Mouse (Mus musculus) granulocyte monocyte progenitor cell, adult 5-6 weeks (primary cell): ENCODE measurements around the gene Begain. TPM values are rescaled to one million over a fixed set of nuclear protein-coding genes. Genes with fewer than 3 reads are reported as not detected.

ENCODE experiments used
- ATAC-seq: replicated peaks from 2 replicates; pipeline ENCODE4 v1.8.0; 2016; ENCODE audit warnings: mild to moderate bottlenecking, moderate TSS enrichment, inconsistent platforms; ENCODE audit not compliant: poor library complexity, severe bottlenecking
- total RNA-seq, 2 experiments: library from RNA; stranded (forward) in 1 of 2; stranded (reverse) in 1 of 2; fragments of 200-712, 200-1000 nt in 1 of 2; fragments of >200 nt in 1 of 2; fragmentation: Nextera tagmentation in 1 of 2; gene quantifications; 2 replicates each; pipeline ENCODE4 v1.2.3; 2014 to 2017

The Begain gene
- total RNA-seq (2014; fragmentation: Nextera tagmentation) (0.47 TPM in 1 of 2 replicates, not detected in the other), total RNA-seq (2017) (not detected in 2 replicates)

DNA sequence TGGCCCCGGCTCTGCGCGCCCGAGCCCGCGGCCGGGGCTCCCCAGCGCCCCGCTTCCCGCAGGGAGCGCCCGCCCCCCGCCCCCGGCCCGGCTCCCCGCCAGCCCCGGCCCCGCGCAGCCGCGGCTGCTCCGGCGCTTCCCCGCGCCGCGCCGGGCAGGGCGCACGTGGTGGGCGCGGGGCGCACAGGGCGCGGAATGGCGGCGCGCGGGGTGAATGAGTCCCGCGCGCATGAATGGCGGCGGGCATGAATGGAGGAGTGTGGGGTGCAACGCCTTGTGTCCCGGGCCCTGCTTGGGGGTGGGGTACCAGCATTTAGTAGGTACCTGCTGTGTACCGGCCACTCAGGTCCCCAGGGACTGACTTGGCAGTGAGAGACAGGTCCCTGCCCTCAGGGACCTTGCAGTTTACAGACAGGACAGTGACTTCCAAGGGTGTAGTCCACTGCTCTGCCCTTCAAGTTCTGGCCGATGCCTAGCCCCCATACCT is at the start of gene Begain:
TSS of gene Begain (minus strand) at position 51 of the 487 bp plus-strand sequence.
- ATAC-seq: peak; percentile 21; the same call in 1 of the 2 replicates

DNA sequence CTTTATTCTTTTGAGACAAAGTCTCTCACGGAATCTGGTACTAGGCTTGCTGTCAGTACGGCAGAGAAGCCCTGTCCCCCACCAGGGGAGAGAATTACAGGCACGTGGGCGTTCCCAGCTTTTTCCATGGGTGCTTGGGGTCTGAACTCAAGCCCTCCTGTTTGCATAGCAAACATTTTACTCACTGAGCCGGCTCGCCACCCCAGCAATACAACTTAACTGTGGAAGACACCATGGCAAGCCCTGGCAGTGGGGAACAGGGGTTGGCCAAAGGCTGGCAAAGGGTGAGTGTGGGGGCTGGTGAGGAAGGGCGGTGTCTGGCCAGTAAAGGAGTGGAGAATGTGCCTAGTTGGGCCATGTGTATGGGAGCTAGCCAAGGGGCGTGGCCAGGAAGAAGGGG is 47.7 kb upstream of the Begain start:
- no peak for ATAC-seq

DNA sequence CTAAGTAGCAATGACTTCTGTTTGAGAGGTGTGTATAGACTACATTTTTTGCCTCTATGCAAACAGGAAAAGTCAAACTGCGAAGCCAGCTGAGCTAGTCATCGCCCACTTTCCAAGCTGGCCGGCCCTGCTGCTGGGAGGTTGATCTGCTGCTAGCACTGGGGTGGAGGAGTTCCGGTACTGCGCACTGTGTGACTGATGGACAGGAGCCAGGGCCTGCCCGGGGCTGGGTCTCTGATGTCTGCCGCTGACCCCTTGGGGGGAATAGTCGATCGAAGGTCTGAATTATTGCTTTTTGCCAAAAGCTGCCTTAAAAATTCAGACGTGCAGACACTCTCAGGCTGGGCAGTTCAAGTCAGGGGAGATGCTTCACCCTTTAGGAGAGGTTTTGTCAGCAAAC is 47.1 kb upstream of the Begain start:
- no peak for ATAC-seq

DNA sequence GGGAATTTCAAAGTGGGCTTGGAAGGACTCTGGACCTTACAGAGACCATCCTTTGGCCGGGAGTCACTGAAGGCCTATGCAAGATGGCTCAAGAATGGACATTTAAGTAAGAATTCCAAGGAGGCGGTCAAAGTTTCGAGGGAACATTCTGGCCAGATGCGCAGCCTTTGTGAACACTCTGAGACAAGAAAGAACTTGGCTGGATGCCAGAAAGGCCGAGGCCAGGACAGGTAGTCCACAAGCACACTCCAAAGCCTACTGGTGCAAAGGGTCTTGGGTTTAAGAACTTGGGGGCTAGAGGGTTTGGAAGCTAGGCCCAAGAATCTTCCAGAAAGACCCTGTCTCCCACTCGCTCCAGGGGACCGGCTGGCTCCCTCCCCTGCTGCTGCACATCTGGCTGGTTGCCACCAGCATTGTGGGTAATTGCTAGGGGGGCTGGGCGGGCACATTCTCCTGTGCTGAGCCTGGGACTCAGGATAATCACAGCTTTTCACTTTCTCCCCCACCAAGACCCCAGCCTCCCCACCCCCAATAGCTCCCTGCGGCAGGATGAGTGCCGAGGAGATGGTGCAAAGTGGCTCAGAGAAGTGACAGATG is 45.1 kb upstream of the Begain start:
- ATAC-seq: no peak

DNA sequence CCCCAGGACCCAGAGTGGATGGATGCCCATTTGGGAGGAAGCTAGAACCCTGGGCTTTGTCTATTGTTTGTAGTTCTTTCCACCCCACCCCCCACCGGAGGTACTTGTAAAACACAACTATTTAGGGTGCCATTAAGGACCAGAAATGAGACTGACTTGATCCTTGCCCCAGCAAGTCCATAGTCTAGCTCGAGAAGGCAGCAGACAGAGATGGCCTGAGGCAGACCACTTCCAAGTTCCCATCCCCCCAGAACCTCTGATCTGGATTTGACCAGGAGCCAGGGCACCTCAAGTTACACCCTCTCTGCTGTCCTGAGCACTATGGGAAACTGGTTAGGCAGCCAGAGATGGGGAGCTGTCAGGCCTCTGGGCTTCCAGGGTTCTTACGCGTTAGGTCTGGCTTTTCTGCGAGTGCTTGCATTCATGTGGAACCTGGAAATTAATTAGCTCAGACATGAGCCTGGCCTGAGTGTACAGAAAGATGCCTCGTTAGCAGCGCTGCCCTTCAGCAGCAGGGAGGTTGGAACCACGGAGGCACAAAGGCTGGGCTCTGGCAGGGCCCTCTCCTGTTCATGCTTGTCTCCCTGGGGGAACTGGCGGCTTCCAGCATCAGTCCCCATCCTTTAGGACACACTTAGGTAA is 44.5 kb upstream of the Begain start:
- no peak for ATAC-seq

DNA sequence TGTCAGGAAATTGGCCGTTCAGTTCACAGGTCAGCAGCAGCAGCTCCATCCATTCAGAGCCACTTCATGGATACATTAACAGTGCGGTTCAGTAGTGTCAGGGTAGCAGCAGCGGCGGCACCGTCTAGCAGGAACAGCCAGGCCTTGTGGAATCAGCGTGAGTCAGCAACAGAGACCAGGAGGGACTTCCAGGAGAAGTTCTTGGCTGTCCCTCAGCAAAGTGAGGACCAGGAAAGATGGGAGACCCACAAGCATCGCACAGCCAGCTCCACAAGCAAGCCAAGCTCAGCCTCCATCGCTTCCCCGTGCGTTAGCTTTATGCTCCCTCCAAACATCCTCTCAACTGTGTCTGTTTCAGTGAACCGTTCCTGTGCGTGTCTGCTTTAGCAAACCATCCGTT is 40.9 kb upstream of the Begain start:
- ATAC-seq: no peak

DNA sequence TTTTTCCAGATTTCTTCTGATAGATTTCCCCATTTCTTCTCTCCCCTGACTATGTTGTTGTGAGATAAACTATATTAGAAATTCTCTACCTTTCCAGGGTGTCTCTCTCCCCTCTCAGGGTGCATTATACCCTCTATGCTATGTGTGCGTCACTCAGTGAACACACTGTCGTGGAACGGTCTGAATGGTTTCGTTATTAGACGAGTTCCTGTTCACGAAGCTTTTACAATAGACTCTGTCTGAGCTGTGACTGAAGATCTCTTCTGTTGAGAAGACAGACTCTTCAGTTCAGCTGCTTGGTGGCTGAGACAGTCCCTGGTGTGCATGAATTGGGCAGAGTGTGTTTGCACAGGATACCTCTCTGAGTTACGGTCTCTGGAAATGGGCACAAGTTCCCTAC is 32.4 kb upstream of the Begain start:
- no peak for ATAC-seq

DNA sequence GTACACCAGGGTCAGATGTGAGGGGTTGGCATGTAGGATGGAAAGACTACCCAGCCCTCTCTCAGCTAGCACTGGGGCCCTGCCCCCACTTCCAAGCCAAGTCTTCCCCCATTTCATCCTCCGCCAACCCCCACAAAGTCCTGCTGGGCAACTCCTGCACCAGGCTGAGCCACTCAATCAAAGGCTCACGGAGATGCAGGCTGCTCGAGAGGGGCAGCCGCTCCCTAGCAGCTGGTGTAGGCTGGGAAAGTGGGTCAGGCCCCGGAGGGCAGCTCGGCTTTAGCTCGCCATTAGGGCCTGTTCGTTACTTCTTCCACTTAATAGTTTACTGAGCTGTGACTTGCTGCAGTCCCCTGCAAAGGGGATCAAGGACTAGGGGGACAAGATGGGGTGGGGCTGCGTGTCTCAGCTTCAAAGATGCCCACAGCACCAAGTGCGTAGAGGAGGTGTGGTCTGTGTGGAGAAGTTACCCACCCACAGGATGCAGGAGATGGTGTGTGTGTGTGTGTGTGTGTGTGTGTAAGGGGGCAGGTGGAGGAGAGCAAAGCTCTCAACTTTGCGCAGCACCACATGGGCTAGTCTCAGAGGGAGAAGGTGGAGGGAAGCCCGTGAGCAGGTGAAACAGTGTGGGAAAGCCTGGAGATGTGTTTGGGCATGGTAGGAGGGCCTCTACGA is 22.6 kb upstream of the Begain start:
- no peak for ATAC-seq

DNA sequence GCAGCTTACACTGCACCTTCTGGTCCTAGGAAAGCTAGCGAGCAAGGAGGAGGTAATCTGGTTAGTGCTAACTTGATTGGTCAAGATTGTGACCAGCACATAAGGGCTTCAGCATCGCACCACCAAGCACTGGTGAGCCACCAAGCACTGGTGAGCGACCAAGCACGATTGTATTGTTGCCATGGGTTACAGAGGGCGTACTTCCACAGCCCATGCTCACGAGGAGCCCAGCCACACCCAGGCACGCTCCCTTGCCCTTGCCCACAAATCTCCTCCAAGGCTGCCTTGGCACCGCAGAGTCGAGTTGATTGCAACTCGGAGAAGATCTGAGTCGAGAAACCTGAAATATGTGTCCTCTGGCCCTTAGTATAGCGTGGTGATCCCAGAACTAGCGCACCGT is 22.0 kb upstream of the Begain start:
- no peak for ATAC-seq

DNA sequence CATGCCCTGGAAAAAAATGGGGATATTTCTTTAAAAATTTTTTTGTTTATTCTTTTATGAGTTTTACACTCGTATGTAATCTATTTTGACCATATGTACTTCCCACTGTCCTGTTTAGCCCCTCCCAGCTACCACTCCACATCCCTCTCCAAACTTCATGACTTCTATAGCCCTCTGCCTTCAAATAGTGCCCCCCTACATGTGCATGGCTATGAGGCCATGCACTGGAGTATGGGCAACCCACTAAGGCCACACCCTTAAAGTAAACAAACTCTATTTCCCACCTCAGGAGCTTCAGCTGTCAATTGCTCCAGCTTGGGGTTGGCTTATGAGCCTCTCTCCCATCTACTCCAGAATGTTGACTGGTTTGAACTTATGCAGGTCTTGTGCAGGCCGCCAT is 18.1 kb upstream of the Begain start:
- no peak for ATAC-seq

DNA sequence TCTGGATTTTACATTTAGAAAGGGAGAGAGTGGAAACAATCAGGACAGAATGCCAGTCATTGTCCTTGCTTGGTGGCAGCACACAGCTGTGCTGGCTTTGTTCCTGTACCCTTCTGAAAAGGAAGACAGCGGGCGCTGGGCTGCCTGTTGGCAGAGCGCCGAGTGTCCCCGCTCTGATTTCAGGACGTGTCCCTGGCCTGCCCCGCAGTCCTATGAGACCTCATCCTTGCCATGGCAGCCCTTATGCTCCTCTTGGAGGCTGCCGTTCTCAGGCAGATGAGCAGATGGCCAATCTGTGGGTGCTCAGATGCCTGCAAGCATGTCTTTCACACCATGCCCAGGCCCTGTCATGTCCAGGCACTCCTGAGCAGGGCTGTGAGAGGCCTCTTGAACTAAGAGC is 17.7 kb upstream of the Begain start:
- no peak for ATAC-seq

DNA sequence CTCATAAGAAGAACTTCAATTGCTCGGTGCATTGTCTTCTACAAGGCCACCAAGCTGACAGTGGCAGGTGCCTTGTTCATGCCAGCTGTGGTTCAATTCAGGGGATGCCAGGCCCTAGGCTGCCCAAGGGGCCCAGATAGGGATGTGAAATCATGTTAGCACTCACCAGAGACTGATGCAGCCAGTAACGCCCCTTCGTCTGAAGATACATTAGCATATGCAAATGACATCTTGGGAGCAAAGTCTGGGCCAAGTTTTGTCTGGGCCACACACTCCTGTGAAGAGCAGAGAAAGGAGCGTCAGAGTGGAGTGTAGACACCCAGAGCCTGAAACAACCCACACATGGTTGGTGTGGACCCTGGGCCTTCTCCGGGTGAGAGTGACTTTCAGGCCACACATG is 17.0 kb upstream of the Begain start:
- ATAC-seq: no peak

DNA sequence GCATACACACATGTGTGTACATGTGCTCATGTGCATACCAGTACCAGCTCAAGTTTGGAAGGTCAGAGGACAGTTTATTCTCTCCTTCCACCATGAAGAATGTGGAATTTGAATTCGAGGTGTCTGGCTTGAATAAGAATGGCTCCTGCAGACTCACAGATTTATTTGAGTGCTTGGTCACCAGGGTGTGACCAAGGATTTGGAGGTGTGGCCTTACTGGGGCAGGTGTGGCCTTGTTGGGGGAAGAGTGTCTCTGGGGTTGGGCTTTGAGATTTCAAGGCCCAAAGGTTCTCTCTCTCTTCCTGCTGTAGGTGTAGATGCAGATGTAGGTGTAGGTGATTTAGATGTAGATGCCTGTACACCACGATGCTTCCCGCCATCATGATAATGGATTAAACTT is 15.5 kb upstream of the Begain start:
- no peak for ATAC-seq

DNA sequence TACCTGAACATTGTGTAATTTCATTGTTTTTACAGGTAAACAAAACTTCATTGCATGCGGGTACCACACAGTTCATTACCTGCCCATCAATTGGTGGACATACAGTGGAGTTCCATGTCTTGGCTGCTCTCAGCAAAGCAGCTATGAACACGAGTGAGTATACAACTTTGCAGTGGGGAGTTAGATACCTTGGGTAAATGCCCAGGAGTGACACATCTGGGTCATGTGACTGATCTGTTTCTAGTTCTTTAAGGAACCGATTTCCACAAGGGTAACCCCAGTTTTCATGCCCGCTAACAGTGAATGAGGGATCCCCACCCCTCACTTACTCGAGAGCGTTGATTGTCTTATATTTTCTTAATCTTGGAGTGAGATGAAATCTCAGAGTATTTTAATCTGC is 9.0 kb upstream of the Begain start:
- ATAC-seq: no peak

DNA sequence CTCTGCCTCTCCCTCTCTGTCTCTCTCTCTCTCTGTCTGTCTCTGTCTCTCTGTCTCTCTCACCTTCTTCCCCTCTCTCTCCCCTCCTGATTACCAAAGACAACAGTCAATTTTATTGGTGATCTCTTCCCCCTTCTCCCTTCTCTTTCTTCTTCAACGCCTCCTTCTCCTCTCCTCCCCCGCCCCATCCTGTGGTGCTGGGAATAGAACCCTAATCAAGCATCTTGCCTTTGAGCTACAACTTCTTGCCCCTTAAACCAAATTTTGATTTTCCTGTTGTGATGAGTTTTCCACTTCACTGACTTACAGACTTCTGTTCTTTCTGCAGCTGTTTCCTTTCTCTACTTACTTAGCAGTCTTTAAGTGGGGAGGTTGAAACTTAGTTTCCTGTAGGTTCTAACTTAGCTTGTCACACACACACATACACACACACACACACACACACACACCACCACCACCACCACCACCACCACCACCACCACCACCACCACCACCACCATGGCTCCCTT is 6.8 kb upstream of the Begain start:
- no peak for ATAC-seq

DNA sequence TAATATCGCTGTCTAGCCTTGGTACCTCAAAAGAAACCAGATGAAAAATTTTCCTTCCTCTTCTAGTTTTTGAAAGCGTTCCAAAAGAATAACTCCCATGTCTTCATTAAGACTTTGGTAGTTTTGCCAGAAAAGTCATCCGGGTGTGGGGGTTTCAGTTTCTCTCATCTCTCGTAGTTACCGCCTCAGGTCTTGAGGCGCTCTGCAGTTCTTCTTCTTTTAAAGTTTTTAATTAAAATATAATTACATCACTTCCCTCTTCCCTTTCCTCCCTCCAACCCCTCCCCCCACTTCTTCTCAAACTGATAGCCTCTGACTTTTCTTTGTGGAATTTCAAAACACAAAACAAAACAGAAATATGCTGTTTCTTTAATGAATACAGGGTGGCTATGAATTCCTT is 6.1 kb upstream of the Begain start:
- ATAC-seq: peak; percentile 40

DNA sequence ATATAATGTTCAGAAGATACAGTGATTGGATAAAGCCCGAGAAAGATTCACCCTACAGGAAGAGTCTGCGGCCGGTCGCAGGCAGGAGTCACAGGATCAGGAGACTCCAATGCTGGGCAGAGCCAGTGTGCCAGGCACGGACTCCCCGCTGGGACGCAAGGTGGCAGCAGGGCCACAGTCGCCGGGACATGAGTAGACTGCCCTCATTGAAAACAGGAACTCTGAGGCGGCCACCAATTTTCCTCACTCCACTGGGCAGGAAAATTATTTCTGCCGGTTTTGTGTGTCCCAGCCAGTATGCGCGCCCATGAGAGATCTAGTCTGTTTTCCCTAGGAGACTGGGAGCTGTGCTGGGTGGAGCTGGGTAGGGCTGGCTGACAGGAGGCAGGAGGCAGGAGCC is 3.2 kb upstream of the Begain start:
- peak; percentile 64 for ATAC-seq

DNA sequence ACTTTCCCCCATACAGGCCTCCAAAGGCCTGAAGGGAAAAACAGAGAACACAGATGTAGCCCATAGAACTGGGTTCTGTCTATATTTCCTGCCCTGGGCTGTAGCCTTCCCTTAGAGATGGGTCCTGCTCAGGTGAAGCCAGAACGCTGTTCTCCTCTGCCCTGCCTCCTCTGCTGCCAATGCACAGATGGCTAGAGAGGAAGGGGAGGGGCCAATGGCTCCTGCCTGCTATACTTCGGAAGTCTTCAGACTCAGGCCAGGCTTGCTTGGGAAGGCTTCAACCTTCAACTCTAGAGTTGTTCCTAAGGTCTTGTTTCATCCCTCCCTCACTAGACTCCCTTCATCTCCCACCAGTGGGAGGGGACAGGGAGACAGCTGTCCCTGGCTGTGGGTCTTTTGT is 1.7 kb upstream of the Begain start:
- ATAC-seq: no peak

DNA sequence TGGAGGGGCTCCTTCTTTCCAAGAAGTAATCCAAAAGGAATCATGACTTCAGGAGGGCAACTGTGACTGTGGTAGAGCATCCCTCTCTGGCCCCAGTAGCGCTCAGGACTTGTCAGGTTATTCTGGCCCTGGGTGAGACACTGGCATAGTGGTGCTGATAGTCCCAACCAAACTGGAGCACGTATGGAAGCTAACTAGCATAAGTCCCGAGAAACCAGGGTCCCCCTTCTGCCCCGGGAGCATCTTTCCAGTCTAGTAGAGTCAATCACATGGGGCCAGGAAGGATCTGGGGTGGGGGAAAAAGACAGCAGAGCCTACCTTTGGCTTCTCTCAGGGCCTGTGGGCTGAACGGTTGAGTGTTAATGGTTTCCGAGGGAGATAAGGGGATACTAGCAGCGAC is 721 bp upstream of the Begain start:
- ATAC-seq: no peak

DNA sequence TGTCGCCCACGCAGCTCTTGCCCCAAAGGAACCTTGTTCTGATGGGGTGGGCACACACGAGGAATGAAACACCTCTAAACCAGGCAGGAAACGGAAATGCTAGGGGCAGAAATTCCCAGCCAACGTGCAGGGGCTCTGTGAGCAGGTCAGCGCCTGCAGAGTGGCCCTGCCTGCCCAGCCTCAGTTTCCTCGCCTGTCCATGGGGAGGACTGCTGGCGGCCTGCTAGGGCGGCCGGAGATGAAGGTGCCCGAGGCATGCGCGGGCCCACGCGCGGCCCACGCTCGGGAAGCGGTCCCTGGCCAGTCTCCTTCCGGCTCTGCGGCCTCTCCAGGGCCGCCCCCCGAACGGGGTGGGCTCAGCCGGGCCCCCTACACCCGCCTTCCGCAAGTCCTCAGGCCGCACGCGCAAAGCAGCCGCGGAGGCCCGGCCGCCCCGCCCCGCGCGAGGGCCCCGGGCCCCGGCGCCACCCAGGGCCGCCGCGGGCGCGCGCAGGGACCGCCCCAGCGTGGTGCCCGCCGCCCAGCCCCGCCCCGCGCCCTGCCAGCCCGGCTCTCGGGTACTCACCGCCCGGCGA is 369 bp downstream of the Begain start:
- peak; percentile 54 for ATAC-seq

DNA sequence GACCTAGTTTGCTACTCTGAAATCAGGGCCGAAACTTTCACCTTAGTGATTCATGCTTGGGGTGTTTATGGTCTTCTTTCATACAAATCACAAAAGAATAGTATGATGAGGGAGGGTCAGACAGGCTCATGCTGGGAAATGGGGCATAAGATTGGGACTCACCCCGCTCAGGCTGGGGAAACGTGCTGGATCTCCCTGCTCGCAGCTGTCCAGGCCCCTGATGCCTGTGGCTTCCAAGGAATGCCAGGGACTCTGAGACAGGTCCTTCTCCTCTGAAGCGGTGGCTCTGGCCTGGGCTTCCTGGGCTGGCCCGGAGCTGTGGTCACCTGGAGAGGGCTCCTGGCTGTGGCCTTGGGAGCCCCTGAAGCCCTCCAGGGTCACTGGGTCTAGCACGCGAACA is 9.4 kb downstream of the Begain start:
- ATAC-seq: no peak
